Mouse (Mus musculus) urinary bladder, postnatal 25 days (tissue): ENCODE results near the gene Pik3cd.

Experiments
- DNase-seq: peaks from one replicate; pipeline ENCODE4 v3.0.0; 2022; ENCODE audit warnings: low spot score

Gene Pik3cd

DNA sequence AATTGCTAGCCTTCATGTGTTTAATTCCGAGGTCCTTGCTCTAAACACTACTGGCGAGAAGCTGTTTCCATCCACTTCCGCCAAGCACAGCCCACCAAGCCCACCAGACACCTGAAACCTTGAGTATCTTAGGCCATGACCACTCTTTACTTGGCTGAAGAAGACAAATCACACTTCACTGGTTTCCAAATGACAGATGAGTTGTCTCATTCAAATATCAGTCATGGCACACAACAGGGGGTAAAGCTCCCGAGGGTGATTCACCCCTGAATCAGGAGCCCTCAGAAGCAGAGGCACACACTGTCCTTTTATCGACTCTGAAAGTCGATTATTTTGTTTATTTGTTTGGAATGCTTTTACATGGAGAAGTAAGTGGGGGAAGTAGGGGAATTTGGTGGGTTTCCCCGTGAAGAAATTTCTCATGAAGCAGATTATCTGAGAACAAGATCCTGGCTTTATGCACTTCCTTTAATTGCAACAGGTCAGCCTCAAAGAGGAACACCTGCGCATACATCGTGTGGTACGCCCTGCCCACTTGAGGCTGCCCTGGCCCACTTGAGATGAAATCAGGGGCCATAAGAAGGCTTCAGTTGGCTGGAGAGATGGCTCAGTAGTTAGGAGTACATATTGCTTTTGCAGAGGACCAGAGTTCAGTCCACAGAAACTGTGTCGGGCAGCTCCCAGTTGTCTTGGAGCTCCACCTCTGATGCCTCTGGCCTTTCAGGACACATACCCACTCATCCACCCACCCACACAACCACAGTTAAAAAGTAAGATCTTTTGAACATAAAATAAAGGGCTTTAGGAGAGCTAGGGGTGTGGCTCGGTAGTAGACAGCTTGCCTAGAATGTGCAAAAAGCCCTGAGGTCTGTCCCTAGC, 12.3 kb downstream of the Pik3cd start:
- no peak for DNase-seq

GRCm38 (mm10) chr4:149688861-149689260, 13.5 kb downstream of the Pik3cd start:
- no peak for DNase-seq

GRCm38 (mm10) chr4:149684841-149685623, 17.3 kb downstream of the Pik3cd start:
- DNase-seq: no peak

DNA sequence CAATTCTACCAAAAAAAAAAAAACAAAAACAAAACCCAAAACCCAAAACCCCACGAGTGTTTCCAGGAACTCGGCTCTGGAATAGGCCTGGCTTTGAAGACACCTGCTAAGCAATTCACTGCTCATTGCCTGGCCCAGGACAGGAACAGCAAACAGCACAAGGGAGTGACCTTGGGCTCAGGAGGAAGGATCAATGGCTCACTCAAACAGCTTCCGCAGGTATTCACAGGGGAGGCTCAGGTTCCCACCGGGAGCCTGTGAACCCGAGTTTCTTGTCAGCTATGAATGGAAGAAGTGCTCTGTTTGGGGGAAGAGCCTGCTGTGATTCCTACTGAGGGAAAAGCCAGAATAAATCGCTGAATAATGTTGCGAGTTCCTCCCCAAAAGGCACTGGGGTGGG, 18.5 kb downstream of the Pik3cd start:
- DNase-seq: no peak

DNA sequence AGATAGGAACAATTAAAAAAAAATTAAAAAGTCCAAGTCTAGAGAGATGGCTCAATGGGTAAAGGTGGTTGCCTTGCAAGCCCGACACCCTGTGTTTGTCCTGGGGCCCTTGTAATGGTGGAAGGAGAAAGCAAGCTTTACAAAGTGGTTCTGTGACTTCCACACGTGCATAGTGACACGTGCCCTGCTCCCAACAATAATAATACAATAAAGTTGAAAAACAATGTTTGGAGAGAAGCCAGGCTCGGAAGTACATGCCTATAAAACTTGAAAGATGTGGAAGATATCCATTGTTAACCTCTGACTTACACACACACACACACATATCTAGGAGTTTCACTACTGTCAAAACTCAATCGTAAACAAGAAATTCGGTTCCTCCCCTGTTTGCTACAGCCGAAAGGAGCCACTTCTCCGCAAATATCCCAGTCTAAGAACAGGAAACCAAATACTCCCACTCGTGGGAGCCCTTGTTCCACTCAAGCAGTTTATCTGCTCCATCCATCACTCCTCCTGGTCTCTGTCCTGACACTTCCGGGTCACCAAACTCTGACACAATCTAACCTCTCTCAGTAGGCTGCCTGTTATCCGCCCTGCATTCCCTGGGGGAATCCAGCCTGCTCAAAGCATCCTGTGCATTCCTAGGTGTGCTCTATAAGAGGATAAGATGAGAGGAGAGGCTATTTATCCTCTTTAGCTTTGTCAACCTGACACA, 23.2 kb downstream of the Pik3cd start:
- DNase-seq: no peak

DNA sequence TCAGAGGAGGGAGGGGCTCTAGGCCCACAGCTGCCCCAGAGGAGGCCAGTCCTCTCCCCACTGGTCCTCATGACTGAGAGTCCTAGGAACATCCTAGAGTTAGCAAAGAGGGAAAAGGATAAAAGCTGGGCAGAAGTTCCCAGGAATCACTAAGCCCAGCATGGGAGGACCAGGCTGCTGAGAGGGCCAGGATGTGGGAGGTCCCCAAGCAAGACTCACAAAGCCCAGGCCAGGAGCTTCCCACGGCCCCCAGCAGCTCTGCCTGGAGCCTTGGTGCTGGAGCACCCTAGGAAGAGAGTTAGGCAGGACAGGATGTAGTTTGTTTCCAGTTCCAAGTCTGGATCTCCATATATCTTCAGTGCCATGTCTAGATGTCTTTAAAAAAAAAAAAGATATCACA, 24.4 kb downstream of the Pik3cd start:
- DNase-seq: no peak

DNA sequence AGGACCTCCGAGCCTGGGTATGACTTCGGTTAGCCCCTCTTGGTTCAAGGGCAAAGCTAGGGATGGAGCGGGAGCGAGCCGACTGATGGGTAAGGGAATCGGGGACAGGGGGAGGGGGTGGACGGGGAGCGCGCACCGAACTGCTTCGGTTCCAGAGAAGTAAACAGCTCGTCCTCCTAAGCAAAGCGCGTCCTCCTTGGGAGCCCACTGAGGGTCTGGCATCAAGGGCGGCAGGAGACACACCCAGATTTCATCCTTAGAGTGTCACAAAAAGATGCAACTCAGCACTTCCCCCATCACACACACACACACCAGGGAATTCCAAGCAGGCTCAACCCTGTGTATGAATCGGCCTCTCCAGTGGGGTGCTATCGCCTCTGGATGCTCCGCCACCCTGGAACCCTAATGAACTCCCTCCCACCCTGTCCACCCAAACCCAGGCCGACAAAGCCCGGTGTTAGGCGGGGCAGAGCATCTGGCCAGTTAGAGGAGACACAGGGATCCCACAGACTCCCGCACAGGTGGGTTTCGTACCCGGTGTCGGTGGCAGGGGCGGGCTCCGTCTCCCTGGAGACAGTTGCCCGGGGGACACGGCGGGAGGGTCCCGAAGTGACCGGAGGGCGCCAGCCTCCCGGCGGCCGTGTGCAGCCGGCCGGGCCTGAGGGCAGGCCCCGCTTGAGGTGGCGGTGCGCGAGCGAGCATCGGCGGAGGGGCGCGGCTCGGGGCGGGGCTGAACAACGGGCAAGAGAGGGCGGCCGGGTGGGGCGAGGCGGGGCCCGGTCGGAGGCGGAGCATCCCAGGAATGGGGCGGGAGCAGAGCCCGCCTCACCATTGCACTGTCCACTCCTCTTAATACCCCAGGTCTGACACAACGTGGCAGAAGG, 26.8 kb downstream of the Pik3cd start:
- DNase-seq: peak; percentile 75

DNA sequence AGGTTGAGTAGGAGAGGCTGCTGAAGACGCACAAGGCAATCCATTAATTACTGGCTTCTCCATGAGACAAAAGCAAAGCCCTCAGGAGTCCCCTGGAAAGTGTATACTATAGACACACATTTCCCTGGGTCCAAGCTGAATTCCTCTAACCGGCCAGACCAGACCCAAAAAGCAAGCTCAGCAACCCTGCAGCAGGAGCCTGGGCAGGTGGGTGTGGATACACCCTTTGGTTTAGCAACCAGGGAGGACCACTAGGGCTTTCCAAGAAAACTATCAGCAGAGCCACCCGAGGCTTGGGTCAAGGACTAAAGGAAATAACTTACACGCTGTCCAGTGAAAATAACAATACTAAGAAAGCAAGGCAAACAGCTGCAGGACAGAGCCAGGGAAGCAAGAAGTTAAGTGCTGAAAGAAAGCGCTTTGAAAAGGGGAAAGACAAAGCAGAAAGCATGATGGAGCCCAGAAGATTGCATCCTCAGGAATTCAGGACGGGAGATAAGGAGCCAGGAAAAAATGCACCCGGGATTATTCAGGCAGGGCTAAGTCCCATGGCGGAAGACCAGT, 27.5 kb downstream of the Pik3cd start:
- DNase-seq: no peak

DNA sequence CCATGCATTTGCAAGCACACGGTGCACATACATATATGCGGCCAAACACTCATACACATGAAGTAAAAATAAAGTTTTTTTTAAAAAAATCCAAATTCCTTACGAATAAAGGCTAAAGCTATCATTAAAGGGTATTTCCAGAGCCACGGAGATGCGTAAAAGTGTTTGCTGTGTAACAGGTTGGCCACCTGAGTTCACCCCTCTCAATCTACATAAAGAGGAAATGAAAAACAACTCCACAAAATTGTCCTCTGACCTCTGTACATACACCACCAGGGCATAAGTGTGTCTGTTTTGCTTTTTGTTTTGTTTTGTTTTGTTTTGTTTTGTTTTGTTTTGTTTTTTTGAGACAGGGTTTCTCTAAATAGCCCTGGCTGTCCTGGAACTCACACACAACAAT, 29.6 kb downstream of the Pik3cd start:
- no peak for DNase-seq

- no peak for DNase-seq
These were observed 31.2 kb downstream of the Pik3cd start for GRCm38 (mm10) chr4:149671175-149671574.

GRCm38 (mm10) chr4:149665692-149666090, 36.7 kb downstream of the Pik3cd start:
- DNase-seq: no peak

GRCm38 (mm10) chr4:149665016-149665691, 37.2 kb downstream of the Pik3cd start:
- DNase-seq: no peak

DNA sequence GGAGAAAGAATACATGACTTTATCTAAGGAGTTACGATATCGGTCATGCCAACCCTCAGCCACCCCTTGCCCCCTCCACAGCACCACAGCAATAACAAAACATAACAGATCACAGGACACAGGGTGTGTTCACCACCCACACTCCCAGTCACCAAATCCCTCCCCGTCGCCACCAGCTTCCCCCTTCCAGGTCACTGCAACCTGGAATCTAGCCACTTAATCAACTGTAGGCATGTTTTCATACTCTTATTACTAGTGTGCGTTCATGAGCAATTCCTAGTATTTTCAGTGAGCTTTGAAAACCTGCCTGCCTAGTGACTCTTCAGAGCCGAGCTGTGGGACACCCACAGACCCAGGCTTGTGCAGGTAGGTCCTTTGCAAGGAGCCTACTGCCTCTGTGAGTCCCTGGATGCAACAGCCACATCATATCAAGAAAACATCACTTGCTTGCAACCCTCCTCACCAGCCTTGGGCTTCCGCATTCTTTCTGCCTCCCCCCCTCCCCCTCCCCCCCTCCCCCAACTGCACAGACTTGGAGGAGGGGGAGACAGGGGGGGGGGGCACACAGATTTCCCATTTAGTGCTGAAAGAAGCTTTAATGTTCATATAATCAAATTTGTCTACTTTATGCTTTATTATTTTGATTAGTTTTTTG, 38.4 kb downstream of the Pik3cd start:
- DNase-seq: no peak

GRCm38 (mm10) chr4:149661967-149662589, 40.3 kb downstream of the Pik3cd start:
- DNase-seq: no peak

- DNase-seq: no peak
These were observed 41.8 kb downstream of the Pik3cd start for GRCm38 (mm10) chr4:149660598-149660997.

DNA sequence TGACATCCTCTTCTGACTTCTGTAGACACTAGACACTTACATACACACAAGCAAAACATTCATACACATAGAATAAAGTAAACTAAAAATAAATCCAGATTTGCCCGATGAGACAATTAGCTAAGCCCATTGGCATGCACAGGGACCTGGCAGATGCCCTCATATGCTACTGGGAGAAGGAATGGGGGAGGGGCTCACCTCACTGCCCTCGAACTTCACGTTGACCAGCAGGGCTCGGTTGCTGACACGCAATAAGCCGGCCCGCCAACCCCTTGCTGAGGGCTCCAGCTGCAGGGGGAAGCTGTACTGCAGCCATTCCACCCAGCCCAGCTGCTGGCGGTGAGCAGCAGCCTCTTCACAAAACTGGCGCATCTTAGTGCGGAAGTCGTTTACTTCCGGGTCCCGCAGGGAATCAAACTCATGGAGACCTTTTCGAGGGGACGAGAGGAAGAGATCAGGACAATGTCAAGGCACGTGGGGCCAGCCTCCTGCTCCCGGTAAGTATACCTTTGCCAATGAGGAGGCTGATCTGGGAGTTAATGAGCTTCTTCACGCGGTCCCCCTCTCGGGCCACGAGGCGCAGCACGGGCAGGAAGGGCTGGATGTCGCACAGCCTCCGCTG, 42.8 kb downstream of the Pik3cd start:
- no peak for DNase-seq

GRCm38 (mm10) chr4:149657858-149658416, 44.4 kb downstream of the Pik3cd start:
- DNase-seq: no peak

DNA sequence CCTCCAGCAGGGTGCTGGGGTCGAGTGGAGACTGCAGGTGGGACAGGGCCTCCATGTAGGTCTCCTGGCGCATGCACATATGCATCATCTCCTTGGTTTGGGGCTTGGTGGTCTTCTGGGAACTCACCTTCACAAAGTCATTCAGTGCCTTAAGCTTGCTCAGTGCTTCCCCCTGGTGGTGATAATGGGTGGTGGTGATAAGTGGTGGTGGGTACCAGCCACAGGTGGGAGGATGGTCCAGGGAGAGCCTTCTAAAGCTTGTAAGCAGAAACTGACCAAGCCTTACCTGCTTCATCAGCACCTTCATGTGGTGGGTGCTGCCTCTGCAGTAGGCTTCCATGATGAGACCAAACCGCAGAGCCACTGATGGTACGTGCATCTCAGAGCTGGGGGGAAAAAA, 48.1 kb downstream of the Pik3cd start:
- DNase-seq: peak; percentile 27
